Mouse (Mus musculus) gastrocnemius, postnatal 4 days (tissue): Measurements from ENCODE around the gene Def8. TPM values are rescaled to one million over a fixed set of nuclear protein-coding genes. Genes with fewer than 3 reads are reported as not detected.

ENCODE experiments used
- DNase-seq, 2 experiments: peaks; one replicate each; pipeline ENCODE4 v3.0.0; 2021 to 2022; ENCODE audit warnings: low spot score in 2 of 2, mixed read lengths in 2 of 2
- total RNA-seq, 2 experiments: library from RNA; stranded (reverse); gene quantifications; 2 replicates each; pipeline ENCODE4 v1.2.3; 2021

The Def8 gene
- total RNA-seq, 2 experiments from 2014 or later = 32.2 to 37.3 TPM

DNA sequence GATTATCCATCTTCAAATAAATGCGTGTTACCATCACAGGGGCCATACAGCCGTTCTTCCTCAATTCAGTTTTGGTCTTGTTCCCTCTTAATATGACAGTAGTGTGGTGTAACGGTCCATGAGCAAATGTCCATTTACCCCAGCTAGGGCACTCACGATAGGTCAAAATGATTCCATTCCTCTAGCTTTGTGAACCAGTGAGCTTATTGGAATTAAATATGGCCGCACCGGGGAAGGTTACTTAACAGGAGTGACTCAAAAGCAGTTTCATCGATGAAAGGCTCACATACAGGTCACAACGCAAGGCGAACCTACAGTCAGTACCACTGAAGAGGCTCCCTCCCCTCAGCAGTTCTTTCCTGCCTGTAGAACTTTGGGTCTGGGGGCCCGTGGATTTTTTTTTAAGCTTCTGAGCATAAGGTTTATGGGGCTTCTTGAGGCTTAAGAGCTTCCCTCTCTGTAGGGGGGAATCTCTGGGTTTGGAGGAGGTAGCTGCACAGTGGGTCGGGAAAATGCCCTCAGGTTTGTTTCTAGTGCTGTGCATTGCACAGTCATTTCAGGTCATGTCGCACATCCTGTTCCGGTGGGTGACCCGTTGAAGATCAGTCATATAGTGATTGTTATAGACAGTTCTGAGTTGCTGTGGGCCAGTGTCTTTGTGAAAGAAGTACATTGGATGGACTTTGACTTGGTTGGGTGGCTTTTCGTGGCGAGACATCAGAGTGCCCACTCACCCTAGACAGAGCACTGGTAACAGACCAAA, 55.3 kb downstream of the Def8 start:
- DNase-seq = no peak

- DNase-seq = no peak
These were observed 59.3 kb downstream of the Def8 start for GRCm38 (mm10) chr8:123482627-123483026.

DNA sequence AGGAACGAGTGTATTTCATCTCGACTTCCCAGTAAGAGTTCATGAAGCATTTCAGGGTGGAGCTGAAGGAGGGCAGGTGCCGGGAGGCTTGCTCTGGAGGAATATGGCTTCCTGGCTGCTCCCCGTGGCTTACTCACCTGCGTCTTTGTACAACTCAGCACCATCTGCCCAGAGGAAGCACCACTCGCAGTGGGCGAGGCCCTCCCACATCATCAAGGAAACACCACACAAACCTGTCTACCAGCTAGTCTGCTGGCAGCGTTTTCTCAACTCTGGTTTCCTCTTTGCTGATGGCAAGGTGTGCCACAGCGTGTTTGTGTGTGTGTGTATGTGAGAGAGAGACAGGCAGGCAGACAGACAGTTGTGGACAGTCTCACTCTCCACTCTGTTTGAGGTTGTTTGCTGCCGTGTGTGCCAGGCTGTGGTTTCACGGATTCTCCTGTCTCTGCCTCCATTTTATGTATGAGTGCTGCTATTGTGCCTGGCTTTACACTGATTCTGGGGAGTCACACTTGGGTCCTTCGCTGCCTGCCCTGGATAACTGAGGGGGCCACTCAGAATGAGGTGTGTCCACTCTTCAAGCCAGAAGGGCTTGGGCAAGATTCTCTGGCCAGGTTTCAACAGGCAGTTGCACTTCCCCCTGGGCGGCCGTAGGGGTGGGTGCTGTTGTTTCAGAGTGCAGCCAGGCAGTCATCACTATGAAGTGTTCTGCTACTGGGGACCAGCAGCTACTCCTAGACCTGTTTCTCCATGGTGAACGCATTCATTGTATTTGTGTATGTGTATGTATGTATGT, 68.2 kb downstream of the Def8 start:
- no peak for DNase-seq

DNA sequence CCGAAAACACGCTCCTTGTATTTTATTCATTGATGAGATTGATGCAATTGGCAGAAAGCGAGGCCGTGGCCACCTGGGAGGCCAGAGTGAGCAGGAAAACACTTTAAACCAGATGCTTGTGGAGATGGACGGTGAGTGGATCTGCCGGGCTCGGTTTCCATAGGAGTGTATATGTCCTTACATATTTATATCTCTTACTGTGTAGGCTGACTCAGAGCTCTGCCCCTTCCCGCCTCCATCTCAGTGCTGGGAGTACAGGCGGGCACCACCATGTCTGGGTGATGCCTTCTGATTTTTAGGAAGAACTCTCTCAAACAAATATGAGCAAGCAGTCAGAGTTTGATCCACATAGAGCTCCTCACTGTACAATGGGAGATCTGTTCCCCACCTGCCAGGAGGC, 69.6 kb downstream of the Def8 start:
- DNase-seq = no peak

DNA sequence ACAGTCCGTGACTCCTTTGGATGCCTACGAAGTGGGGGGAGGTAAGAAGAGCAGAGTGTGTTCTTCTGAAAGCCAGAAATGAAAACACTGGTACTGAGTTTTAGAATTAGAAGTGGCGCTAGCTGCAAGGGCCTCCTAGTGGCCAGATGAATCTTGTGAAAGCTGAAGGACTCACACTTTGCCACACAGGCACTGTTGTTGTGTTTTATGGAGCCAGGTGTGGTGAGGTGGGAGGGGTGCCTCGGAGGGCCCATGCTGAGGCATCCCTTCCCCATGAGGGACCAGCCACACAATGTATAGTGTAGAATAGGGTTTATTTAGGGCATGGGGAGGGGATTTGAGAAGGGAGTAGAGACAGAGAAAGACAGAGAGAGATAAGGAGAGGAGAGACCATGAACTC, 74.4 kb downstream of the Def8 start:
- DNase-seq = no peak

GRCm38 (mm10) chr8:123498963-123499362, 75.6 kb downstream of the Def8 start:
- no peak for DNase-seq

DNA sequence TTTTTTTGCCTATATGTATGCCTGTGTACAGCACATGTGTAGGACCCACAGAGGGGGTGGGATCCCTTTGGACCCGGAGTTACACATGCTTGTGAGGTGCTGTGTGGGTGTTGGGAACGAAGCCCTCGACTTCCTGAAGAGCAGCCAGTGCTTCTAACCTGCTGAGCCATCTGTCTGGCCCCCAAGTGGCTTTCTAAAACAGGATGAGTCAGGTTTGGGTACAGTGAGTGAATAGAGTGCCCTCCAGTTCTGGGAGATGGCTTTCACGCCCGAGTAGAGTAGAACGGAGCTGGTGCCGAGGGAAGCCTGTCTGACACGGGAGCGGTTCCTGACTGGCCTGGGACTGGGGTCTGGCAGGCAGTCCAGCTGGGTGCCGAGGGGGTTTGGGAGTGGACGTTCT, 76.2 kb downstream of the Def8 start:
- no peak for DNase-seq

- DNase-seq = no peak
These were observed 78.9 kb downstream of the Def8 start for GRCm38 (mm10) chr8:123502192-123502591.

GRCm38 (mm10) chr8:123503801-123504467, 80.6 kb downstream of the Def8 start:
- DNase-seq = no peak

DNA sequence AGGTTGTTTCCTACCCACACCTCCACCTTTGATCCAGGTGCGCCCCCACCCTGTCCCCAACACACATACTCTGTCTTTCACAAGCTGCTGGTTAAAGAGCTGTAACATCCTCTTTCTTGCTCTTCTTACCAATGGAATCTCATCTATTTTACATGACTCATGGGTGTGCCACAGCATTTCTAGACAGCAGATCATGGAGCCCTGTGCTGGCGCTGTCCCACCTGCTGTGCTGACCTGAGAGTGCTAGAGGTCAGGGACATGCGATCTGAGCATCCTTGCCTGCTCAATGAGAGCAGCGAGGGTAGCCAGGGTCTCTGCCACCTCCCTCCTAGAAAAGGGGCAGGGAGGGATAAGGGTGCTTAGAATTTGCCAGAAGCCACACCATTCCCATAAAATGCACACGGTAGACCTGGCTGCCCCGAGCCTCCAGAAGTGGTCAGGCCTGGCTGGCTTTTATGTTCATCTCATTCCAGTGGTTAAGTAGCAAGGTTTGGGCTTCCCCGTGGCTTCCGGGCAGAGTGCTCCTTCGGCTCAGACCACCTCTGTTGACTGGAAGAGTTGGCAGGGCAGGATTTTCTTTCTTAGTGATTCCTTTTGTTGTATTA, 81.4 kb downstream of the Def8 start:
- no peak for DNase-seq

DNA sequence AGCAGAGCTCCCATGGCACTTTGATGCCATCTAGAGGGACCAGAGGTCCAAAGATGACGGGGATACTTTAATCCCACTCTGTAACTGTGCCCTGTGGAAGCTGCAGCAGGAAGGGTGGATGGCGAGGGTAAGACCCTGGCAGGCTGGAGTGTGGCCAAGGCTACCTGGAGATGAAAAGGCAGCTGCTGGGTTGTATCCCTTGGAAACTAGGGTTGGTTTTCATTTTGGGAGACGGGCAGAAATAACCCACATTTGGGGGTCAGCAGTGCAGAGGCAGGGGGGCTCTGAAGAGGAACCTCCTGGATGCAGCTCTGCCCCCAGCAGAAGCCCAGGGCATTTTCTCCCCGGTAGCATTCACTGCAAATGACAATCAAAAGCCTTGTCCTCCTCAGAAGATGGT, 81.9 kb downstream of the Def8 start:
- no peak for DNase-seq

- no peak for DNase-seq
These were observed 82.4 kb downstream of the Def8 start for GRCm38 (mm10) chr8:123505695-123506094.

DNA sequence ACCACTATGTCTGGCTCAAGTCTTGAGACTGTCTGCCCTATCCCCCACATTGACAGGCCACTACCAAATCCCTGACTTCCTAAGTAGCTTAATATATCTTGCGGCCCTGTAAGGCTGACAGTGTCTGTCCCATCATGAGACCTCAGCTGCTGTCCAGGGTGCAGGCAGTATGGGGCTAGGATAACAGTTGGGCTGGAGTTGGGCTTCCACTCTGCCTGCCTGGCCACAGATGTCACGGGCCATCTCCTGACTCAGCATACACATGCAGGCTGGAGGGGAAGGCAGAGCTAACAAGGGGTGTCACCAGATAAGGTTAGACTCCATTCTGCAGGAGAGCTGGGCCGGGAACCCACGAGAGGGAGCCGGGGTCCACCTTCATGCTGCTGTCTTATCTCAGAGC, 83.8 kb downstream of the Def8 start:
- DNase-seq = no peak

DNA sequence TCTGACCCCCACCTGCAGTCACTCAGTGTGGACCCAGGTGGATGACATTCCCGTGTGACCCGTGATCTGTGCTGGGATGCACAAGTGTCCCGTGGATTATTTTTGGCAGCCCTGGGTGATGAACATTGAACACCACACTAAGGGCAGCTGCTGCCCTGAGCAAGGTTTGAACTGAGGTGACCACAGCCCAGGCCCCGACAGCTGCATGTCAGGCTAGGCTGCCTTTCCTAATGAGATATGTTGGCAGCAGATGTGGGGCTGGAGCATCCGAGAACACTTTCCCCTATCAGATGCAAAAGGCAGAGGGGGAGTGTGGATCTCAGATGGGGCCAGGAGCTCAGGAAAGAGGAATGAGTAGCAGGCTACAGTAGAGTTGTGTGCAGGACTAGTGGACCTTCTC, 87.5 kb downstream of the Def8 start:
- no peak for DNase-seq

Other genes starting within 250 kb of the Def8 start
- gene Dpep1, start 237.3 kb upstream of the Def8 start, total RNA-seq = 1 to 10 TPM; 4.7 to 9.6 TPM
- 10 to 100 TPM; 48.1 to 68.1 TPM for gene Chmp1a, start 210.8 kb upstream of the Def8 start, total RNA-seq
- 1 to 10 TPM; 1.2 TPM for gene Spata33, start 210.7 kb upstream of the Def8 start, total RNA-seq
- 10 to 100 TPM; 26.7 to 27.4 TPM for gene Cdk10, start 198.7 kb upstream of the Def8 start, total RNA-seq
- 1 to 10 TPM; 2.3 to 2.4 TPM for gene Spata2l, start 187.3 kb upstream of the Def8 start, total RNA-seq
- 10 to 100 TPM; 14.9 to 17.5 TPM for gene Zfp276, start 169.3 kb upstream of the Def8 start, total RNA-seq
- gene Vps9d1, start 169.2 kb upstream of the Def8 start, total RNA-seq = 10 to 100 TPM; 18.6 to 19.6 TPM
- 10 to 100 TPM in 1 of 2 experiments, 1 to 10 TPM in 1; 9.5 to 12.1 TPM for gene Fanca, start 105.0 kb upstream of the Def8 start, total RNA-seq
- gene Spire2, start 90.8 kb upstream of the Def8 start, total RNA-seq = 1 to 10 TPM in 1 of 2 experiments, under 1 TPM in 1; 0.70 to 1.3 TPM
- gene Tcf25, start 49.8 kb upstream of the Def8 start, total RNA-seq = 100 to 1,000 TPM; 174 to 177 TPM
- gene Mc1r, start 16.4 kb upstream of the Def8 start, total RNA-seq = not detected
- under 1 TPM; 0.61 to 0.96 TPM for gene Tubb3, start 12.1 kb upstream of the Def8 start, total RNA-seq
- gene Afg3l1, start 54.4 kb downstream of the Def8 start, total RNA-seq = 10 to 100 TPM; 39.4 to 48.5 TPM
- gene Dbndd1, start 91.9 kb downstream of the Def8 start, total RNA-seq = under 1 TPM; 0.44 to 0.57 TPM
- gene Gas8, start 95.3 kb downstream of the Def8 start, total RNA-seq = 10 to 100 TPM; 10.7 to 13.0 TPM
- 1 to 10 TPM; 6.9 to 8.0 TPM for gene Rhou, start 230.4 kb downstream of the Def8 start, total RNA-seq